Mouse (Mus musculus) MEL (cell line): ENCODE results near the gene Gm20850. TPM values are rescaled to one million over a fixed set of nuclear protein-coding genes. Genes with fewer than 3 reads are reported as not detected.
"Not testable (repeated sequence)": the region's sequence is repeated elsewhere in the genome, so short reads cannot be mapped to it uniquely, and the experiment has no call there.

Experiments
- DNase-seq: peaks from one replicate; pipeline ENCODE4 v3.0.0; 2011; ENCODE audit warnings: low read depth, low spot score
- H3K27ac ChIP-seq: 2 replicates; pipeline ENCODE4 v1.5.1; 2012; ENCODE audit warnings: low read depth, mild to moderate bottlenecking, control low read depth, low read length, moderate library complexity; ENCODE audit not compliant: control insufficient read depth
- H3K27me3 ChIP-seq, 2 experiments: fragments of 150-350 bp in 1 of 2; sonication (generic) in 1 of 2; 2 replicates each; pipeline ENCODE4 v1.6.1; 2012; ENCODE audit warnings: low read length in 2 of 2, mild to moderate bottlenecking in 2 of 2, improper control_type of control experiment in 1 of 2, moderate library complexity in 1 of 2; ENCODE audit not compliant: insufficient read depth in 2 of 2, control insufficient read depth in 1 of 2
- H3K36me3 ChIP-seq, 2 experiments: 2 replicates each; pipeline ENCODE4 v1.6.1; 2012 to 2014; ENCODE audit warnings: low read length in 2 of 2, improper control_type of control experiment in 1 of 2, inconsistent platforms in 1 of 2, mild to moderate bottlenecking in 1 of 2; ENCODE audit not compliant: insufficient read depth in 2 of 2, control insufficient read depth in 1 of 2
- H3K4me1 ChIP-seq, 2 experiments: fragments of 150-350 bp in 1 of 2; sonication (generic) in 1 of 2; 2 replicates each; pipeline ENCODE4 v1.6.1; 2012; ENCODE audit warnings: low read length in 2 of 2, improper control_type of control experiment in 1 of 2, mild to moderate bottlenecking in 1 of 2; ENCODE audit not compliant: insufficient read depth in 2 of 2, control insufficient read depth in 1 of 2
- H3K4me3 ChIP-seq, 2 experiments: fragments of 150-350 bp in 1 of 2; sonication (generic) in 1 of 2; 2 replicates each; pipeline ENCODE4 v1.5.1; 2012; ENCODE audit warnings: low read depth in 2 of 2, low read length in 2 of 2, mild to moderate bottlenecking in 2 of 2, moderate library complexity in 2 of 2, control low read depth in 1 of 2, improper control_type of control experiment in 1 of 2; ENCODE audit not compliant: control insufficient read depth in 1 of 2, insufficient read depth in 1 of 2
- H3K79me2 ChIP-seq: 2 replicates; pipeline ENCODE4 v1.6.1; 2012; ENCODE audit warnings: mild to moderate bottlenecking, low read length, moderate library complexity; ENCODE audit not compliant: control insufficient read depth, poor library complexity, insufficient read depth
- H3K9ac ChIP-seq: 2 replicates; pipeline ENCODE4 v1.6.1; 2012; ENCODE audit warnings: low read depth, mild to moderate bottlenecking, control low read depth, low read length, moderate library complexity; ENCODE audit not compliant: control insufficient read depth, poor library complexity, severe bottlenecking
- H3K9me3 ChIP-seq: fragments of 150-350 bp; sonication (generic); replicated peaks from 2 replicates; pipeline ENCODE4 v1.6.1; 2012; ENCODE audit warnings: mild to moderate bottlenecking, low read length, improper control_type of control experiment, moderate library complexity; ENCODE audit not compliant: insufficient read depth
- polyA plus RNA-seq, 2 experiments: library from polyadenylated mRNA; stranded (reverse) in 1 of 2; unstranded in 1 of 2; fragments of >175 nt in 1 of 2; fragments of >200 nt in 1 of 2; gene quantifications; 2 replicates each; pipeline versions ENCODE4 v1.2.1 to v1.2.4; 2012; ENCODE audit warnings: low replicate concordance in 2 of 2, low read depth in 1 of 2; ENCODE audit not compliant: insufficient read length in 2 of 2, insufficient read depth in 1 of 2, missing spikeins in 1 of 2
- total RNA-seq: library from RNA; depleted of rRNA; stranded (reverse); fragments of 300-350 nt; gene quantifications from 2 replicates; pipeline ENCODE4 v1.2.3, GENCODE M21; 2012; rRNA removed

The Gm20850 gene
- not detected in 2 replicates for total RNA-seq
- polyA plus RNA-seq = not detected

DNA sequence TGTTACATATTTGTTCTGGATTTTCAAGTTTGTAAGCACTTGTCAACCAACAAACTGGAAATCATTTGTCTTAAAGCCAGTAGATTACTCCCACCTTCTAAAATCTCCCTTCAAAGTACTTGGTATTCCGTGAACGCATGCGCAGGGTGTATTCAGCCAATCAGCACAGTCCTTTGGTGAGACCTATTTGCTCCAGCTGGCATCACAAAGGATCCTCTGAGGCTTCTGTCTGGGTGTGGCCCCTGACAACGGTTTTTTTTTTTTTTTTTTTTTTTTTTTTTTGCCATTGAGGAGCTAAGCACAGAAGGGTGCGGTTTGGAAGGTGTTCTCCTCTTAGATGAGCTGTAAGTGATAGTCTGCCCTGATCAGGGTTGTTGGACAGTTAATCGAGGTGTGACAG, at the start of gene Gm20850:
Gene Gm20850 (plus strand): TSS at position 301 of the 400 bp plus-strand sequence.
- not testable (repeated sequence) for H3K9ac ChIP-seq, H3K79me2 ChIP-seq, DNase-seq, H3K27me3 ChIP-seq, H3K9me3 ChIP-seq, H3K4me1 ChIP-seq, H3K36me3 ChIP-seq, H3K27ac ChIP-seq, H3K4me3 ChIP-seq
